Mouse (Mus musculus): Measurements from ENCODE around the gene Dido1. TPM values are rescaled to one million over a fixed set of nuclear protein-coding genes. Genes with fewer than 3 reads are reported as not detected.

Dido1 gene
- polyA plus RNA-seq, 1 experiment from 2014 or later, result 15.8 TPM

- ATAC-seq (replicated peaks; ENCODE audit: extremely low read depth, insufficient read depth, low FRiP score), result no peak
- H3K27me3 ChIP-seq (ENCODE audit: control insufficient read depth, insufficient read depth, low read length), result peaks cover 30% of the 10 kb centered on the region
- H3K27ac ChIP-seq (ENCODE audit: low read length), result no peak overlapping the region
- 0 out of 2 replicates have a peak, but pooled peaks cover 3% of the 10 kb centered on the region for H3K36me3 ChIP-seq (ENCODE audit: control insufficient read depth, insufficient read depth)
- peaks cover 14% of the 10 kb centered on the region for H3K9me3 ChIP-seq (replicated peaks; ENCODE audit: control insufficient read depth, low read length)
- H3K4me1 ChIP-seq (ENCODE audit: control insufficient read depth, insufficient read depth, low read length), result no peaks in the 10 kb centered on the region
- H3K9ac ChIP-seq (ENCODE audit: low read length), result no peak overlapping the region
- H3K4me2 ChIP-seq (ENCODE audit: low read depth, low read length), result no peak overlapping the region
- H3K4me3 ChIP-seq (ENCODE audit: low read length), result no peak overlapping the region
Measured at GRCm38 (mm10) chr2:180646841-180647240, 63.0 kb downstream of the Dido1 start.

GRCm38 (mm10) chr2:180643626-180644025, 66.2 kb downstream of the Dido1 start:
- ATAC-seq (replicated peaks; ENCODE audit: extremely low read depth, insufficient read depth, low FRiP score), result no peak
- no peaks in the 10 kb centered on the region for H3K4me1 ChIP-seq (ENCODE audit: control insufficient read depth, insufficient read depth, low read length)
- peaks cover 14% of the 10 kb centered on the region for H3K9me3 ChIP-seq (replicated peaks; ENCODE audit: control insufficient read depth, low read length)

GRCm38 (mm10) chr2:180642555-180643260, 67.1 kb downstream of the Dido1 start, which contains the start of gene Tcfl5:
Tcfl5 (minus strand) TSS chr2:180642708.
- peak within 1 kb of the TSS; percentile 35 for H3K4me3 ChIP-seq (ENCODE audit: low read length)
- H3K4me1 ChIP-seq (ENCODE audit: control insufficient read depth, insufficient read depth, low read length), result no peaks in the 10 kb centered on the region
- 3% methylated on average over 40 of the region's 56 CpGs for WGBS
- no peak within 1 kb of the TSS for H3K9ac ChIP-seq (ENCODE audit: low read length)
- peak within 1 kb of the TSS; percentile 51 for H3K4me2 ChIP-seq (ENCODE audit: low read depth, low read length)
- no peak for ATAC-seq (replicated peaks; ENCODE audit: extremely low read depth, insufficient read depth, low FRiP score)
- peaks cover 14% of the 10 kb centered on the region for H3K9me3 ChIP-seq (replicated peaks; ENCODE audit: control insufficient read depth, low read length)
- H3K36me3 ChIP-seq (ENCODE audit: control insufficient read depth, insufficient read depth), result 0 out of 2 replicates have a peak, but pooled peaks cover 3% of the 10 kb centered on the region
- H3K27ac ChIP-seq (ENCODE audit: low read length), result no peak within 1 kb of the TSS
- H3K27me3 ChIP-seq (ENCODE audit: control insufficient read depth, insufficient read depth, low read length), result peaks cover 55% of the 10 kb centered on the region

More at GRCm38 (mm10) chr2:180643626-180644025, 66.2 kb downstream of the Dido1 start:
- Histone ChIP-seq H3K4me3 (ENCODE audit: low read length) (no peak overlapping the region), H3K9ac (ENCODE audit: low read length) (no peak overlapping the region), H3K27me3 (ENCODE audit: control insufficient read depth, insufficient read depth, low read length) (peaks cover 49% of the 10 kb centered on the region), H3K27ac (ENCODE audit: low read length) (no peak overlapping the region), H3K4me2 (ENCODE audit: low read depth, low read length) (no peak overlapping the region), H3K36me3 (ENCODE audit: control insufficient read depth, insufficient read depth) (0 out of 2 replicates have a peak, but pooled peaks cover 3% of the 10 kb centered on the region)

GRCm38 (mm10) chr2:180641576-180642554, 67.9 kb downstream of the Dido1 start:
- Histone ChIP-seq H3K4me3 (ENCODE audit: low read length) (peak overlapping the region; percentile 35), H3K4me2 (ENCODE audit: low read depth, low read length) (peak overlapping the region; percentile 51), H3K36me3 (ENCODE audit: control insufficient read depth, insufficient read depth) (0 out of 2 replicates have a peak, but pooled peaks cover 3% of the 10 kb centered on the region), H3K4me1 (ENCODE audit: control insufficient read depth, insufficient read depth, low read length) (no peaks in the 10 kb centered on the region), H3K27ac (ENCODE audit: low read length) (no peak overlapping the region), H3K9ac (ENCODE audit: low read length) (no peak overlapping the region), H3K27me3 (ENCODE audit: control insufficient read depth, insufficient read depth, low read length) (peaks cover 54% of the 10 kb centered on the region), H3K9me3 (replicated peaks; ENCODE audit: control insufficient read depth, low read length) (peaks cover 14% of the 10 kb centered on the region)
- peak; percentile 41; the same call in 1 of the 2 replicates for ATAC-seq (replicated peaks; ENCODE audit: extremely low read depth, insufficient read depth, low FRiP score)
- 3% methylated on average over 108 of the region's 112 CpGs for WGBS

- Histone ChIP-seq H3K9ac (ENCODE audit: low read length) (no peak overlapping the region), H3K9me3 (replicated peaks; ENCODE audit: control insufficient read depth, low read length) (no peaks in the 10 kb centered on the region), H3K4me3 (ENCODE audit: low read length) (no peak overlapping the region), H3K27me3 (ENCODE audit: control insufficient read depth, insufficient read depth, low read length) (no peaks in the 10 kb centered on the region), H3K4me1 (ENCODE audit: control insufficient read depth, insufficient read depth, low read length) (no peaks in the 10 kb centered on the region), H3K36me3 (ENCODE audit: control insufficient read depth, insufficient read depth) (no peaks in the 10 kb centered on the region), H3K4me2 (ENCODE audit: low read depth, low read length) (no peak overlapping the region), H3K27ac (ENCODE audit: low read length) (no peak overlapping the region)
- no peak for ATAC-seq (replicated peaks; ENCODE audit: extremely low read depth, insufficient read depth, low FRiP score)
- 66% methylated on average over 2 of the region's 2 CpGs for WGBS
Measured at GRCm38 (mm10) chr2:180611882-180612281, 97.9 kb downstream of the Dido1 start.

- no peaks in the 10 kb centered on the region for H3K27me3 ChIP-seq (ENCODE audit: control insufficient read depth, insufficient read depth, low read length)
- no peak overlapping the region for H3K4me2 ChIP-seq (ENCODE audit: low read depth, low read length)
- H3K9me3 ChIP-seq (replicated peaks; ENCODE audit: control insufficient read depth, low read length), result no peaks in the 10 kb centered on the region
- no peaks in the 10 kb centered on the region for H3K4me1 ChIP-seq (ENCODE audit: control insufficient read depth, insufficient read depth, low read length)
- H3K4me3 ChIP-seq (ENCODE audit: low read length), result no peak overlapping the region
- no peak overlapping the region for H3K9ac ChIP-seq (ENCODE audit: low read length)
- 62% methylated on average over 4 of the region's 4 CpGs for WGBS
- no peak overlapping the region for H3K27ac ChIP-seq (ENCODE audit: low read length)
- no peaks in the 10 kb centered on the region for H3K36me3 ChIP-seq (ENCODE audit: control insufficient read depth, insufficient read depth)
- no peak for ATAC-seq (replicated peaks; ENCODE audit: extremely low read depth, insufficient read depth, low FRiP score)
Measured at GRCm38 (mm10) chr2:180610283-180610682, 99.5 kb downstream of the Dido1 start.

Other genes with a start within 250 kb of the Dido1 start
- gene Ntsr1, start 210.0 kb downstream of the Dido1 start, polyA plus RNA-seq (2015; fragmentation: Nextera tagmentation; extraction: Ambion mirVana), result 1.9 and 2.0 TPM in 2 replicates
- 25.4 and 29.1 TPM in 2 replicates for gene Mrgbp, start 128.7 kb downstream of the Dido1 start, polyA plus RNA-seq (2015; fragmentation: Nextera tagmentation; extraction: Ambion mirVana)
- gene Ogfr, start 120.8 kb downstream of the Dido1 start, polyA plus RNA-seq (2015; fragmentation: Nextera tagmentation; extraction: Ambion mirVana), result 47.3 and 53.0 TPM in 2 replicates
- 11.7 and 13.1 TPM in 2 replicates for gene Col9a3, start 112.2 kb downstream of the Dido1 start, polyA plus RNA-seq (2015; fragmentation: Nextera tagmentation; extraction: Ambion mirVana)
- not detected in 2 replicates for gene Tcfl5, start 67.3 kb downstream of the Dido1 start, polyA plus RNA-seq (2015; fragmentation: Nextera tagmentation; extraction: Ambion mirVana)
- gene Gid8, start 118 bp upstream of the Dido1 start, polyA plus RNA-seq (2015; fragmentation: Nextera tagmentation; extraction: Ambion mirVana), result 45.7 and 49.4 TPM in 2 replicates
- gene Slc17a9, start 15.3 kb upstream of the Dido1 start, polyA plus RNA-seq (2015; fragmentation: Nextera tagmentation; extraction: Ambion mirVana), result 1.4 and 1.7 TPM in 2 replicates
- gene Bhlhe23, start 66.9 kb upstream of the Dido1 start, polyA plus RNA-seq (2015; fragmentation: Nextera tagmentation; extraction: Ambion mirVana), result not detected in 2 replicates
- 17.5 and 33.9 TPM in 2 replicates for gene Ythdf1, start 210.9 kb upstream of the Dido1 start, polyA plus RNA-seq (2015; fragmentation: Nextera tagmentation; extraction: Ambion mirVana)
- gene Birc7, start 219.0 kb upstream of the Dido1 start, polyA plus RNA-seq (2015; fragmentation: Nextera tagmentation; extraction: Ambion mirVana), result 0.09 and 0.27 TPM in 2 replicates
- 41.0 TPM in 2 replicates for gene Nkain4, start 244.7 kb upstream of the Dido1 start, polyA plus RNA-seq (2015; fragmentation: Nextera tagmentation; extraction: Ambion mirVana)